Mouse (Mus musculus) ES-E14 (cell line): ENCODE measurements around the gene Prcc. TPM values are rescaled to one million over a fixed set of nuclear protein-coding genes. Genes with fewer than 3 reads are reported as not detected.

Experiments used
- DNase-seq: peaks from one replicate; pipeline ENCODE4 v3.0.0-alpha.2; 2013; ENCODE audit warnings: low read depth, low spot score
- H3K27ac ChIP-seq: 2 replicates; pipeline ENCODE4 v1.5.1; 2012; ENCODE audit warnings: low read depth, mild to moderate bottlenecking, low read length, moderate library complexity, mixed read lengths; ENCODE audit not compliant: poor library complexity, insufficient read depth, severe bottlenecking
- H3K36me3 ChIP-seq: 2 replicates; pipeline ENCODE4 v1.6.1; 2012; ENCODE audit warnings: mild to moderate bottlenecking, low read length, moderate library complexity, mixed read lengths; ENCODE audit not compliant: control insufficient read depth, poor library complexity, insufficient read depth, severe bottlenecking
- H3K4me1 ChIP-seq, 2 experiments: fragments of 150-350 bp in 1 of 2; sonication (generic) in 1 of 2; 2 replicates each; pipeline ENCODE4 v1.6.1; 2012; ENCODE audit warnings: low read length in 2 of 2, mild to moderate bottlenecking in 1 of 2, mixed read lengths in 1 of 2; ENCODE audit not compliant: control insufficient read depth in 2 of 2, insufficient read depth in 2 of 2, poor library complexity in 1 of 2
- H3K4me3 ChIP-seq, 2 experiments: fragments of 150-350 bp in 1 of 2; sonication (generic) in 1 of 2; 2 replicates each; pipeline ENCODE4 v1.5.1; 2012; ENCODE audit warnings: low read length in 2 of 2, low read depth in 1 of 2, mild to moderate bottlenecking in 1 of 2, mixed read lengths in 1 of 2; ENCODE audit not compliant: insufficient read depth in 1 of 2, poor library complexity in 1 of 2, severe bottlenecking in 1 of 2
- H3K9ac ChIP-seq: 2 replicates; pipeline ENCODE4 v1.6.1; 2012; ENCODE audit warnings: low read depth, mild to moderate bottlenecking, low read length, mixed read lengths; ENCODE audit not compliant: poor library complexity, insufficient read depth, severe bottlenecking
- H3K9me3 ChIP-seq: fragments of 150-350 bp; sonication (generic); 2 replicates; pipeline ENCODE4 v1.6.1; 2012; ENCODE audit warnings: low read depth, mild to moderate bottlenecking, low read length; ENCODE audit not compliant: control insufficient read depth, insufficient read depth
- CHD2 ChIP-seq: IDR thresholded peaks from 2 replicates; pipeline ENCODE4 v1.6.1; 2014; ENCODE audit warnings: mild to moderate bottlenecking, low read depth, low read length, inconsistent platforms
- HCFC1 ChIP-seq: IDR thresholded peaks from 2 replicates; pipeline ENCODE4 v1.6.1; 2012; ENCODE audit warnings: low read length, inconsistent platforms, borderline replicate concordance; ENCODE audit not compliant: insufficient read depth
- MAFK ChIP-seq: IDR thresholded peaks from 2 replicates; pipeline ENCODE4 v1.6.1; 2014; ENCODE audit warnings: mild to moderate bottlenecking, low read depth, low read length, inconsistent platforms; ENCODE audit not compliant: insufficient read depth
- ZC3H11A ChIP-seq: IDR thresholded peaks from 2 replicates; pipeline ENCODE4 v1.6.1; 2012; ENCODE audit warnings: low read depth, mild to moderate bottlenecking, inconsistent platforms, low read length, borderline replicate concordance
- ZNF384 ChIP-seq: IDR thresholded peaks from 2 replicates; pipeline ENCODE4 v1.6.1; 2012; ENCODE audit warnings: low read depth, low read length, inconsistent platforms
- in situ Hi-C, 2 experiments: fragments of 600-800 bp; cut with MboI; formaldehyde crosslinking; loops; one replicate each; pipeline ENCODE4 v1.15.1; 2025; ENCODE audit warnings: low sequenced_read_pairs in 2 of 2, inconsistent platforms in 1 of 2; ENCODE audit not compliant: unreplicated experiment in 2 of 2
- total RNA-seq: library from RNA; depleted of rRNA; stranded (reverse); fragments of 300-350 nt; gene quantifications from 2 replicates; pipeline ENCODE4 v1.2.3, GENCODE M21; 2012

Gene Prcc
- total RNA-seq, 1 experiment, result 53.8 TPM

GRCm38 (mm10) chr3:87857666-87858065, 27.7 kb downstream of the Prcc start:
- Histone ChIP-seq H3K27ac (no peak overlapping the region), H3K36me3 (peaks cover 32% of the 10 kb centered on the region), H3K9me3 (no peaks in the 10 kb centered on the region), H3K4me1 (no peaks in the 10 kb centered on the region), H3K4me3 (no peak overlapping the region), H3K9ac (no peak overlapping the region)
- no peak for DNase-seq
- TF ChIP-seq HCFC1 (no peak), ZNF384 (no peak), CHD2 (no peak), ZC3H11A (no peak), MAFK (no peak)
- in situ Hi-C loops, result no loop called here

- Histone ChIP-seq H3K4me3 (no peak overlapping the region), H3K27ac (no peak overlapping the region), H3K9me3 (no peaks in the 10 kb centered on the region), H3K9ac (no peak overlapping the region), H3K36me3 (peaks cover 21% of the 10 kb centered on the region), H3K4me1 (0 out of 4 replicates have a peak, but pooled peaks cover 0 to 2% of the 10 kb centered on the region in 2 experiments)
- TF ChIP-seq ZNF384, result no peak
- TF ChIP-seq ZC3H11A, result no peak
- TF ChIP-seq HCFC1, result no peak
- no peak for TF ChIP-seq MAFK
- TF ChIP-seq CHD2, result no peak
- no peak for DNase-seq
- in situ Hi-C loops, result no loop called here
Measured at GRCm38 (mm10) chr3:87855936-87856335, 29.5 kb downstream of the Prcc start.

- in situ Hi-C loops, result no loop called here
- TF ChIP-seq MAFK, result no peak
- TF ChIP-seq CHD2, result no peak
- no peak for TF ChIP-seq ZNF384
- TF ChIP-seq ZC3H11A, result no peak
- no peak for TF ChIP-seq HCFC1
- Histone ChIP-seq H3K27ac (no peak overlapping the region), H3K4me3 (no peak overlapping the region), H3K36me3 (peaks cover 21% of the 10 kb centered on the region), H3K9ac (no peak overlapping the region), H3K4me1 (0 out of 4 replicates have a peak, but pooled peaks cover 0 to 2% of the 10 kb centered on the region in 2 experiments), H3K9me3 (no peaks in the 10 kb centered on the region)
- DNase-seq, result no peak
Measured at GRCm38 (mm10) chr3:87854795-87855568, 30.4 kb downstream of the Prcc start.

- Histone ChIP-seq H3K4me3 (no peak overlapping the region), H3K4me1 (0 out of 4 replicates have a peak, but pooled peaks cover 0 to 2% of the 10 kb centered on the region in 2 experiments), H3K9me3 (no peaks in the 10 kb centered on the region), H3K9ac (no peak overlapping the region), H3K36me3 (no peaks in the 10 kb centered on the region), H3K27ac (no peak overlapping the region)
- in situ Hi-C loops, result no loop called here
- TF ChIP-seq ZC3H11A (no peak), HCFC1 (no peak), ZNF384 (no peak), CHD2 (no peak), MAFK (no peak)
- no peak for DNase-seq
Measured at GRCm38 (mm10) chr3:87849117-87849516, 36.3 kb downstream of the Prcc start.
